Mouse (Mus musculus) thymus, adult 18-20 months (tissue): ENCODE results near the gene Cdc25a.

ENCODE experiments used
- DNase-seq, 2 experiments: peaks; one replicate each; pipeline ENCODE4 v3.0.0; 2022; ENCODE audit warnings: mixed read lengths in 2 of 2

Gene Cdc25a

GRCm38 (mm10) chr9:109874797-109875691, at the start of gene Cdc25a:
Gene Cdc25a, plus strand, starts transcription at chr9:109875579.
- peak; percentile 95 to 99 for DNase-seq

- DNase-seq = no peak
Observed at GRCm38 (mm10) chr9:109825739-109826138, 49.6 kb upstream of the Cdc25a start.

GRCm38 (mm10) chr9:109826181-109826580, 49.2 kb upstream of the Cdc25a start:
- DNase-seq = no peak

GRCm38 (mm10) chr9:109832391-109833087, 42.8 kb upstream of the Cdc25a start, which contains the start of gene Nme6:
Gene Nme6, plus strand, starts transcription at chr9:109832749.
- DNase-seq = peak; percentile 56 to 66

GRCm38 (mm10) chr9:109833088-109833412, 42.3 kb upstream of the Cdc25a start:
- peak in 1 of 2 experiments; percentile 4 for DNase-seq

GRCm38 (mm10) chr9:109849312-109849758, 26.0 kb upstream of the Cdc25a start, which contains the start of gene Camp:
Gene Camp, minus strand, starts transcription at chr9:109849617.
- no peak for DNase-seq

- DNase-seq = no peak
Observed at GRCm38 (mm10) chr9:109850099-109850498, 25.3 kb upstream of the Cdc25a start.

- DNase-seq = no peak
Observed at GRCm38 (mm10) chr9:109854341-109854740, 21.0 kb upstream of the Cdc25a start.

- no peak for DNase-seq
Observed at GRCm38 (mm10) chr9:109855947-109856346, 19.4 kb upstream of the Cdc25a start.

GRCm38 (mm10) chr9:109862397-109863044, 12.9 kb upstream of the Cdc25a start:
- peak; percentile 46 to 47 for DNase-seq

GRCm38 (mm10) chr9:109863085-109863484, 12.3 kb upstream of the Cdc25a start:
- no peak for DNase-seq

- no peak for DNase-seq
Observed at GRCm38 (mm10) chr9:109866218-109866617, 9.2 kb upstream of the Cdc25a start.

- DNase-seq = no peak
Observed at GRCm38 (mm10) chr9:109870983-109871572, 4.3 kb upstream of the Cdc25a start.

GRCm38 (mm10) chr9:109875695-109876601, 569 bp downstream of the Cdc25a start:
- peak; percentile 36 to 41 for DNase-seq

GRCm38 (mm10) chr9:109876756-109877155, 1.4 kb downstream of the Cdc25a start:
- no peak for DNase-seq

GRCm38 (mm10) chr9:109877666-109878065, 2.3 kb downstream of the Cdc25a start:
- DNase-seq = no peak

- no peak for DNase-seq
Observed at GRCm38 (mm10) chr9:109879305-109879704, 3.9 kb downstream of the Cdc25a start.

GRCm38 (mm10) chr9:109886259-109886658, 10.9 kb downstream of the Cdc25a start:
- no peak for DNase-seq

GRCm38 (mm10) chr9:109887321-109887720, 11.9 kb downstream of the Cdc25a start:
- no peak for DNase-seq

- no peak for DNase-seq
Observed at GRCm38 (mm10) chr9:109891501-109891900, 16.1 kb downstream of the Cdc25a start.

GRCm38 (mm10) chr9:109892651-109893250, 17.4 kb downstream of the Cdc25a start:
- peak; percentile 16 to 28 for DNase-seq
